Mouse (Mus musculus) neural tube, embryonic 14.5 days (tissue): ENCODE measurements at regions not wholly inside any gene's neighbourhood (a gene's known extent, or its start where the extent isn't known, plus 50 kb on each side); places are given as distances from the start of the nearest gene placed in this dataset.

Experiments
- ATAC-seq: fragments of 200-750 bp; cut with Nextera tagmentation; 2 replicates; pipeline ENCODE4 v1.8.0; 2017; ENCODE audit warnings: low read depth, mild to moderate bottlenecking, moderate TSS enrichment, moderate library complexity
- H3K27ac ChIP-seq: fragments of 300-500 bp; sonication (generic); 2 replicates; pipeline ENCODE4 v1.5.1; 2014; ENCODE audit warnings: low read depth, mild to moderate bottlenecking, control low read depth, low read length, moderate library complexity, mixed read lengths
- H3K27me3 ChIP-seq: fragments of 300-500 bp; sonication (generic); 2 replicates; pipeline ENCODE4 v1.6.1; 2014; ENCODE audit warnings: low read length; ENCODE audit not compliant: control insufficient read depth, insufficient read depth
- H3K36me3 ChIP-seq: fragments of 300-500 bp; sonication (generic); 2 replicates; pipeline ENCODE4 v1.6.1; 2014; ENCODE audit warnings: low read length, mixed read lengths; ENCODE audit not compliant: control insufficient read depth, insufficient read depth
- H3K4me1 ChIP-seq: fragments of 300-500 bp; sonication (generic); 2 replicates; pipeline ENCODE4 v1.6.1; 2014; ENCODE audit warnings: low read length; ENCODE audit not compliant: control insufficient read depth, insufficient read depth
- H3K4me2 ChIP-seq: fragments of 300-500 bp; sonication (generic); 2 replicates; pipeline ENCODE4 v1.6.1; 2014; ENCODE audit warnings: mild to moderate bottlenecking, low read depth, low read length, control low read depth
- H3K4me3 ChIP-seq: fragments of 300-500 bp; sonication (generic); 2 replicates; pipeline ENCODE4 v1.5.1; 2014; ENCODE audit warnings: low read depth, low read length, control low read depth, mixed read lengths
- H3K9ac ChIP-seq: fragments of 300-500 bp; sonication (generic); replicated peaks from 2 replicates; pipeline ENCODE4 v1.6.1; 2014; ENCODE audit warnings: low read depth, mild to moderate bottlenecking, control low read depth, low read length, mixed read lengths
- H3K9me3 ChIP-seq: fragments of 300-500 bp; sonication (generic); 2 replicates; pipeline ENCODE4 v1.6.1; 2016; ENCODE audit warnings: low read length; ENCODE audit not compliant: control insufficient read depth
- WGBS: fragments of 180-500 bp; shearing (Covaris S2); extraction: QIAGEN DNeasy Blood & Tissue Kit; methylation state at CpG from one replicate; pipeline ENCODE4 v1.1.7; 2014; 5-methylcytosine and 5-hydroxymethylcytosine counted together

DNA sequence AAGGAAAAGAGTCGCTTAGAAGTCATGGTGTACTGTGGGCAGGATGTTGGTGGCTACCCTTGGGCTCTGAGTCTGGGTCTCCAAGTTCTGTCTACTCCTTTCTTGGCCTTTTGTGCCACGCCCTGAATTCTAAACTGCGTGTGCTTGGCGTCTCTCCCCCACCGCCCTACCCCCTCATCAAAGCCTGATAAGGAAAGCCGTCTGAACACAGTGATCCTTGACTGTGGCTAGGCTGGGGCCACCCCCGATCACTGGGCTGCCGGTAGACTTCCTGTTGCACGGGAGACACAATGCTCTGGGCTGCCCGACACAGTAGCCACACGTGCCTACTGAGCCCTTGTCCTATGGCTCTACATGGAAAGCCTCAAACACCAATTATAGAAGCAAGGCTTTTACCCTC, 67.1 kb upstream of the Calm2 start:
- H3K4me3 ChIP-seq = no peak overlapping the region
- H3K27me3 ChIP-seq = no peaks in the 10 kb centered on the region
- ATAC-seq = no peak
- no peak overlapping the region for H3K9ac ChIP-seq
- H3K9me3 ChIP-seq = no peaks in the 10 kb centered on the region
- peaks cover 10% of the 10 kb centered on the region; the same call in 1 of the 2 replicates for H3K4me1 ChIP-seq
- no peak overlapping the region for H3K27ac ChIP-seq
- no peaks in the 10 kb centered on the region for H3K36me3 ChIP-seq
- 61% methylated on average over 11 of the region's 11 CpGs for WGBS
- no peak overlapping the region for H3K4me2 ChIP-seq

DNA sequence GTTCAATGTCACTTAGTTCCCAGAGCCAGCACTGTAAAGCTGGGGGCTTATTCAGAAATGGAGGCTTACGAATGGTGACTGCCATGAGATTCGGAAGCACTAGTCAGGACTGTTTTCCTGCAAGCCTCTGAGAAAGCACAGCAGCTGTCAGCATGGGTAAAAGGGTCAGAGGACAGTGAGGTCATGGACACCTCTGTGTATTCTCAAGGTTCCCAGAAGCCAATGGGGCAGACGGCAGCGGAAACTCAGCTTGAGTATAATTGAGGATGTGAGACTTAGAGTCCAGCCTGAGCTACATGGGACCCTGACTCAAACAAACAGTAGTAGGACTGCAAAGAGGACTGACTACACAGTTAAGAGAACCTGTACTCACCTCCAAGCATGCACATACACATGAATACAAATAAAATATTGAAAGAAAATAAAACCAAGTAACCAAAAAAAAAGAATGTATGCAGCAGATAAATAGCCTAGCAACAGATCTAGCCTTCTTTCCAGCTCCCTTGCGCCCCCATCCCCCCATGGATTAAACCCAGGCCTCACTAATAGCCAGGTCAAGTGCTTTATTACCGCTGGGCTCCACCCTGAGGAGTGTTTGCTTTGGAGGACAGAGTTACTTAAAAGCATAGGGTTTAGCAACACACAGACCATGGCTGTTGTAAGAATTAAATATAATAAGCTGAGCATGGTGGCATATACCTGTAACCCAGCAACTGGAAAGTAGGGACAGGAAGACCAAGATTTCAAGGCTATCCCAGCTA, 67.8 kb upstream of the Calm2 start:
- ATAC-seq = no peak
- Histone ChIP-seq H3K27me3 (no peaks in the 10 kb centered on the region), H3K4me1 (peaks cover 10% of the 10 kb centered on the region; the same call in 1 of the 2 replicates), H3K36me3 (no peaks in the 10 kb centered on the region), H3K9me3 (no peaks in the 10 kb centered on the region), H3K4me3 (no peak overlapping the region), H3K27ac (no peak overlapping the region), H3K9ac (no peak overlapping the region), H3K4me2 (no peak overlapping the region)
- WGBS = 61% methylated on average over 6 of the region's 6 CpGs

DNA sequence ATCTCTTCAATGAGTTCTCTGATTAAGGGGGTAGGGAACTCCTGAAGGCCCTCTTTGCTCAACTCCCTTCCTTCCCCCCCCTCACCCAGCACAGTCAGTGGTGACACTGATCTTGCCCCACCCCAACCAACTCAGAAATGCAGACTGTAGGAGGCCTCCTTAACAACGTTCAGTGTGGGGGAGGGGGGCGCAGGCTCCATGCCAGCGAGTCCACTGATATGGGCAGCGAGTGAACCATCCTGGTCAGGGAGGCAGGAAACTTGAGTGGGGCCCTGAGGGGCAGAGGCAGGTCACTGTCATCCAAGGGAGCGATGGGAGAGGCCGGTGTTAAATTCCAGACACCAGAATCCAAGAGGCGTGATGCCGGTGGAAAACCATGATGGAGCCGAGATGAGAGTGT, 70.5 kb upstream of the Calm2 start:
- Histone ChIP-seq H3K27ac (no peak overlapping the region), H3K4me3 (no peak overlapping the region), H3K9ac (no peak overlapping the region), H3K9me3 (no peaks in the 10 kb centered on the region), H3K4me2 (no peak overlapping the region), H3K36me3 (no peaks in the 10 kb centered on the region), H3K27me3 (no peaks in the 10 kb centered on the region), H3K4me1 (peaks cover 9% of the 10 kb centered on the region; the same call in 1 of the 2 replicates)
- ATAC-seq = no peak
- WGBS = 67% methylated on average over 9 of the region's 9 CpGs

- no peak overlapping the region for H3K4me3 ChIP-seq
- H3K4me1 ChIP-seq = peaks cover 14% of the 10 kb centered on the region; the same call in 1 of the 2 replicates
- no peak for ATAC-seq
- 89% methylated on average over 9 of the region's 9 CpGs for WGBS
- no peaks in the 10 kb centered on the region for H3K36me3 ChIP-seq
- no peak overlapping the region for H3K4me2 ChIP-seq
- no peaks in the 10 kb centered on the region for H3K27me3 ChIP-seq
- no peak overlapping the region for H3K9ac ChIP-seq
- no peak overlapping the region for H3K27ac ChIP-seq
- no peaks in the 10 kb centered on the region for H3K9me3 ChIP-seq
Measured at GRCm38 (mm10) chr17:87519454-87519853, 72.7 kb upstream of the Calm2 start.

GRCm38 (mm10) chr17:87520841-87521240, 74.1 kb upstream of the Calm2 start:
- Histone ChIP-seq H3K27me3 (no peaks in the 10 kb centered on the region), H3K9ac (no peak overlapping the region), H3K36me3 (no peaks in the 10 kb centered on the region), H3K4me1 (peaks cover 14% of the 10 kb centered on the region; the same call in 1 of the 2 replicates), H3K4me3 (no peak overlapping the region), H3K27ac (no peak overlapping the region), H3K9me3 (no peaks in the 10 kb centered on the region), H3K4me2 (no peak overlapping the region)
- WGBS = 88% methylated on average over 5 of the region's 5 CpGs
- ATAC-seq = no peak

- no peaks in the 10 kb centered on the region for H3K9me3 ChIP-seq
- peak; percentile 62; the same call in 1 of the 2 replicates for ATAC-seq
- no peak overlapping the region for H3K27ac ChIP-seq
- 14% methylated on average over 10 of the region's 10 CpGs for WGBS
- H3K36me3 ChIP-seq = no peaks in the 10 kb centered on the region
- no peak overlapping the region for H3K9ac ChIP-seq
- H3K4me3 ChIP-seq = no peak overlapping the region
- H3K4me2 ChIP-seq = no peak overlapping the region
- no peaks in the 10 kb centered on the region for H3K27me3 ChIP-seq
- peaks cover 14% of the 10 kb centered on the region; the same call in 1 of the 2 replicates for H3K4me1 ChIP-seq
Measured at GRCm38 (mm10) chr17:87521622-87522151, 75.0 kb upstream of the Calm2 start.

DNA sequence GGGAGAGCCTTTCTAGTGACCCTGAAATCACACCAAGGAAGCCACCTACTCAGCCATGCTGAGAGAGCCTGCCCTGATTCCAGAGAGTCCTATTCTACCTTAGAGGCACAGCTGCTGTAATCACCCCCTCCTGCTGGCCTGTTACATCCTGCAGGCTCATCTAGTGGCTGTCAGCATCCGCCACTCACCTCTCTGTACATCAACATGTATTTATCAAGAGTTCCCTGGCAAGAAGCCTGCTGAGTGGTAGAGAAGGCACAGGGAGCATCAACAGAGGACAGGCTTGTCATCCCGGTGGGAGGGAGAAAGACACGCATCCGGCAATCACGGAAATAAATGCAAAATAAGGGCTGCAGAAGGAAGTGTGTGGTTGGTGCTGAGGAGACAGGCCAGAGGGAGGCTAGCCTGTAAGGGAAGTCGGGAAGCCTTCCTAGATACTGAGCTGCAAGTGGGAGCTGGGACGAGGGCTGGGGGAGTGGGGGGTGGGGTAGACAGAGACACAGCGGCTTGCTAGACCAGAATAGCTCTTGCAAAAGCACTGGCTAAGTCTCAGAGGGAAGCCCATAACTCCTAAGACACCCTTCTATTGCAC, 75.9 kb upstream of the Calm2 start:
- Histone ChIP-seq H3K9ac (no peak overlapping the region), H3K4me2 (peak overlapping the region; percentile 7; the same call in 1 of the 2 replicates), H3K27ac (peak overlapping the region; percentile 66), H3K36me3 (no peaks in the 10 kb centered on the region), H3K27me3 (no peaks in the 10 kb centered on the region), H3K9me3 (no peaks in the 10 kb centered on the region), H3K4me1 (peaks cover 14% of the 10 kb centered on the region; the same call in 1 of the 2 replicates), H3K4me3 (no peak overlapping the region)
- ATAC-seq = peak; percentile 39; the same call in 1 of the 2 replicates
- WGBS = 9% methylated on average over 8 of the region's 8 CpGs

- H3K4me1 ChIP-seq = peaks cover 14% of the 10 kb centered on the region; the same call in 1 of the 2 replicates
- H3K4me2 ChIP-seq = no peak overlapping the region
- no peaks in the 10 kb centered on the region for H3K36me3 ChIP-seq
- no peak overlapping the region for H3K9ac ChIP-seq
- H3K4me3 ChIP-seq = no peak overlapping the region
- no peak overlapping the region for H3K27ac ChIP-seq
- H3K9me3 ChIP-seq = no peaks in the 10 kb centered on the region
- 42% methylated on average over 9 of the region's 10 CpGs for WGBS
- H3K27me3 ChIP-seq = no peaks in the 10 kb centered on the region
- ATAC-seq = no peak
Measured at GRCm38 (mm10) chr17:87523643-87524042, 76.9 kb upstream of the Calm2 start.

DNA sequence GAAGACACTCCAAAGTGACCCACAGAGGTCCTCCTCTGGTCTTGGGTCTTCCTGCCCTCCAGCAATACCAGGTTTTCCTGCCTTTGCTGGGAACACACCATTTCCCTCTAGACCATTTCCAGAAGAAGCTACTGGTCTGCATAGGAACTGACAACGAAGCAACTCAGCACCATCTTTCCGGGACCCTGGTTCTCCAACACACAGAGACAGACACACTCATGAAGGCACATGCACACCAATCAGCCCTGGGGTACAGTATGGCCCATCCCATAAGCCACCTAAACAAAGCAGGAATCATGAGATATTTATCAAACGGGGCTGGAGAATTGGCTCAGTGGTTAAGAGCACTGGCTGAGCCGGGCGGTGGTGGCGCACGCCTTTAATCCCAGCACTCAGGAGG, 80.4 kb upstream of the Calm2 start:
- Histone ChIP-seq H3K27me3 (no peaks in the 10 kb centered on the region), H3K4me3 (no peak overlapping the region), H3K36me3 (no peaks in the 10 kb centered on the region), H3K27ac (no peak overlapping the region), H3K4me2 (no peak overlapping the region), H3K9me3 (no peaks in the 10 kb centered on the region), H3K9ac (no peak overlapping the region), H3K4me1 (peaks cover 19% of the 10 kb centered on the region; the same call in 1 of the 2 replicates)
- no peak for ATAC-seq
- WGBS = 97% methylated on average over 7 of the region's 7 CpGs
